Mouse (Mus musculus): ENCODE measurements around the gene Nlgn3.

GRCm38 (mm10) chrX:101346475-101346874 is 47.5 kb downstream of the Nlgn3 start:
- TF ChIP-seq POLR2A (IDR thresholded peaks at IDR 0.05; ENCODE audit: borderline replicate concordance, insufficient read depth, low read length) (no peak), CTCF (IDR thresholded peaks at IDR 0.05; ENCODE audit: borderline replicate concordance, insufficient read depth, low read depth, low read length) (no peak)

All from cerebellum, adult 2 months (tissue).